Mouse (Mus musculus): ENCODE measurements around the gene Asf1b. TPM values are rescaled to one million over a fixed set of nuclear protein-coding genes. Genes with fewer than 3 reads are reported as not detected.
"Not testable (repeated sequence)": the region's sequence is repeated elsewhere in the genome, so short reads cannot be mapped to it uniquely, and the experiment has no call there.

The Asf1b gene
- polyA plus RNA-seq, 1 experiment from 2014 or later = 80.8 TPM

DNA sequence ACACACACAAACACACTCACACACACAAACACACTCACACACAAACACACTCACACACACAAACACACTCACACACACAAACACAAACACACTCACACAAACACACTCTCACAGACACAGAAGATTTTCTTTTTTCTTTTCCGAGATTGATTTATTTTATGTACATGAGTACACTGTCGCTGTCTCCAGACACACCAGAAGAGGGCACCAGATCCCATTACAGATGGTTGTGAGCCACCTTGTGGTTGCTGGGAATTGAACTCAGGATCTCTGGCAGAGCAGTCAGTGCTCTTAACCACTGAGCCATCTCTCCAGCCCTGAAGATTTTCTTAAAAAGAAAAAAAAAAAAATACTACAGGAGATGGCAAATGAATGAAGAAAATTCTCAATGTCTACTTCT is 27.9 kb downstream of the Asf1b start:
- not testable (repeated sequence) for H3K9me3 ChIP-seq; DNase-seq (ENCODE audit: low spot score); H3K27ac ChIP-seq; H3K4me3 ChIP-seq; H3K27me3 ChIP-seq (ENCODE audit: insufficient read depth, poor library complexity, severe bottlenecking)
- WGBS = 93% methylated on average over 2 of the region's 2 CpGs
- peaks cover 92% of the 10 kb centered on the region for H3K36me3 ChIP-seq
- peaks cover 26% of the 10 kb centered on the region for H3K4me1 ChIP-seq

DNA sequence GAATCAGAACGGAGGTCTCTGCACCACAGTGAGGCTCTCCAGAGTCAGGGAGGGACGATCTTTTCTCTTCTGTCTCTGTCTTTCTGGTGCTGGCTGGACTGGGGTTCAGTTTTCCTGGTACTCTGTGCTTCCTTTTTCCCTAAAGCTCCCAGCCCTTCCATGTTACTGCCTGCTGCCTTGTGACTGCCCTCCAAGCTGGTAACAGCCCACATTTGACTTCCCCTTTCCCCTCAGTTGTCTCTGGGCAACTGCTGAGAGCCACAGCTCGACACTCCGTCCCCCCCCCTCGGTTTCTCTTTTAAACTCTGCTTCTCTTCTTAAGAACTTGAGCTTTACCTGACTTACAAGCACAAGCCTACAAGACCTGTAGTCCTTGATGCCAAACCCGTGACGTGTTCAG is 33.9 kb downstream of the Asf1b start:
- Histone ChIP-seq H3K9me3 (no peaks in the 10 kb centered on the region), H3K27me3 (ENCODE audit: insufficient read depth, poor library complexity, severe bottlenecking) (no peaks in the 10 kb centered on the region), H3K36me3 (peaks cover 93% of the 10 kb centered on the region), H3K4me3 (no peak overlapping the region), H3K4me1 (no peaks in the 10 kb centered on the region), H3K27ac (no peak overlapping the region)
- no peak for DNase-seq (ENCODE audit: low spot score)
- WGBS = 88% methylated on average over 7 of the region's 7 CpGs

DNA sequence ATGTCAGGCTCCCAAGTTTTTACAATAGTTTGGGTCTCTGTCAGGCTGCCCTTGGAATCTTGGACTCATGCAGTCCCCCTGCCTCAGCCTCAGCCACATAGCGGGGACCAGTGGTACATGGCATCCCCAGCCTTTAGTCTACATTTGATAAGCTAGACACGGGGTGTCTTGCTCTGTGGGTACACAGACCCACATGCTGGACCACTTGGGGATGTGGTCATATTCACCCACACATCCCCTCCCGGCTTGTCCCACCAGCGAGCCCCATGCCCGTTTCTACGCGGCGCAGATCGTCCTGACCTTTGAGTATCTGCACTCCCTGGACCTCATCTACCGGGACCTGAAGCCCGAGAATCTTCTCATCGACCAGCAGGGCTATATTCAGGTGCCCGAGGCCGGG is 34.9 kb downstream of the Asf1b start:
- no peak for DNase-seq (ENCODE audit: low spot score)
- H3K27me3 ChIP-seq (ENCODE audit: insufficient read depth, poor library complexity, severe bottlenecking) = no peaks in the 10 kb centered on the region
- H3K4me1 ChIP-seq = no peaks in the 10 kb centered on the region
- H3K4me3 ChIP-seq = no peak overlapping the region
- H3K9me3 ChIP-seq = no peaks in the 10 kb centered on the region
- WGBS = 93% methylated on average over 14 of the region's 14 CpGs
- H3K27ac ChIP-seq = no peak overlapping the region
- H3K36me3 ChIP-seq = peaks cover 93% of the 10 kb centered on the region

DNA sequence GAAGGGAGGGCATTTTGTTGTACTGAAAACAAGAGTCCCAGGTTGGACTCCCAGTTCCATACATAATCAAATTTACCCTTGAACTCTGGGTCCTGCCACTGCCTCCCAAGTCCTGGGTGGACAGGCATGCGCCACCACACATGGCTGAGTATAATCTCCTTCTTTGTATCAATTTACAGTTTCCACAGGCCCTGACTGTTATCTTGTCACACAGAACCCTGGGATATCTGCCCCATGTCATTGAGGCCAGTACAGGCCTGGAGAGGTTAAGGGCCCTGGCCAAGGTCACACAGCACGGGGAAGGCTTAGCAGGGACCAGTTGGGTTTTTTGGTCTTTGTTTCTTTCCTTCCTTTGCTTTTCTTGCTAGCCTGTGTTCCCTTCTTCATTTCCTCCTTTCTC is 37.2 kb downstream of the Asf1b start:
- peaks cover 77% of the 10 kb centered on the region for H3K36me3 ChIP-seq
- 60% methylated on average over 2 of the region's 2 CpGs for WGBS
- H3K27ac ChIP-seq = no peak overlapping the region

DNA sequence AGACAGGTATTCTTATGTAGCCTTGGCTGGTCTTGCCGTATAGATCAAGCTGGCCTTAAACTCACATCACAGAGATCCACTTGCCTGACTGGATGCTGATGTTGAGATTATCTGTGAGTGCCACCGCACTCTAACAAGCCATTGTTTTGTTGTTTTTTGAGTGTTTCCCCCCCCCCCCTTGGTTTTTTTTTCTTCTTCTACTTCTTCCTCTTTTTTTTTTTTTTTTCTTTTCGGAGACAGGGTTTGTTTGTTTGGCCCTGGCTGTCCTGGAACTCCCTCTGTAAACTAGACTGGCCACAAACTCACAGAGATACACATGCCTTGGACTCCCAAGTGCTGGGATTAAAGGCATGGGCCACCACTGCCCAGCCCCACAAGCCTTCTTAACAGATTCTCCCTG is 38.7 kb downstream of the Asf1b start:
- DNase-seq (ENCODE audit: low spot score) = no peak
- Histone ChIP-seq H3K9me3 (no peaks in the 10 kb centered on the region), H3K27me3 (ENCODE audit: insufficient read depth, poor library complexity, severe bottlenecking) (no peaks in the 10 kb centered on the region; the same call in 1 of the 2 replicates), H3K4me1 (peaks cover 17% of the 10 kb centered on the region), H3K4me3 (no peak overlapping the region), H3K27ac (no peak overlapping the region), H3K36me3 (peaks cover 63% of the 10 kb centered on the region)
- WGBS = 68% methylated on average over 3 of the region's 3 CpGs

More for the DNA sequence above, 37.2 kb downstream of the Asf1b start:
- peaks cover 9% of the 10 kb centered on the region for H3K4me1 ChIP-seq
- no peak for DNase-seq (ENCODE audit: low spot score)
- no peak overlapping the region for H3K4me3 ChIP-seq
- no peaks in the 10 kb centered on the region for H3K27me3 ChIP-seq (ENCODE audit: insufficient read depth, poor library complexity, severe bottlenecking)
- no peaks in the 10 kb centered on the region for H3K9me3 ChIP-seq

DNA sequence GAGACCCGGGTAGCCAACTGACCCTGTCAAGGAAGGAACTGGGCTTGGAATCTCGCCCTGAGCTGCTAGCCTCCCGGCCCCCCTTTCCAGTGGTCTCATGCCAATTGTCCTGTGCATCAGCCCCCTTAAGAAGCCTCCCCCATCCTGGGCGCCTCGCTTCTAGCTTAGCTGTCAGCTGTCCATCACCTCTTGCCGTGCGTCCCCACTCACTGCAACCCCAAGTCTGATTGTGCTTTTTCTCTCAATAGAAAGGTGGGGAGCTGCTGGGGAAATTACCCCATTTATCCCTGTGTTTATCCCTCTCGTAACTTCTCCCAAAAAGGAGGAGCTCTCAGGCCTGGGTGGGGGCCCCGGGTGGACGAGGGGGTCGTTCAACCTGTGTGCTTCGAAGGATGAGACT is 40.7 kb downstream of the Asf1b start:
- peak overlapping the region; percentile 95; the same call in 1 of the 2 replicates for H3K27ac ChIP-seq
- no peak for DNase-seq (ENCODE audit: low spot score)
- peaks cover 19% of the 10 kb centered on the region for H3K27me3 ChIP-seq (ENCODE audit: insufficient read depth, poor library complexity, severe bottlenecking)
- H3K36me3 ChIP-seq = peaks cover 63% of the 10 kb centered on the region
- peak overlapping the region; percentile 82 for H3K4me3 ChIP-seq
- no peaks in the 10 kb centered on the region for H3K9me3 ChIP-seq
- 17% methylated on average over 12 of the region's 12 CpGs for WGBS
- H3K4me1 ChIP-seq = peaks cover 27% of the 10 kb centered on the region

DNA sequence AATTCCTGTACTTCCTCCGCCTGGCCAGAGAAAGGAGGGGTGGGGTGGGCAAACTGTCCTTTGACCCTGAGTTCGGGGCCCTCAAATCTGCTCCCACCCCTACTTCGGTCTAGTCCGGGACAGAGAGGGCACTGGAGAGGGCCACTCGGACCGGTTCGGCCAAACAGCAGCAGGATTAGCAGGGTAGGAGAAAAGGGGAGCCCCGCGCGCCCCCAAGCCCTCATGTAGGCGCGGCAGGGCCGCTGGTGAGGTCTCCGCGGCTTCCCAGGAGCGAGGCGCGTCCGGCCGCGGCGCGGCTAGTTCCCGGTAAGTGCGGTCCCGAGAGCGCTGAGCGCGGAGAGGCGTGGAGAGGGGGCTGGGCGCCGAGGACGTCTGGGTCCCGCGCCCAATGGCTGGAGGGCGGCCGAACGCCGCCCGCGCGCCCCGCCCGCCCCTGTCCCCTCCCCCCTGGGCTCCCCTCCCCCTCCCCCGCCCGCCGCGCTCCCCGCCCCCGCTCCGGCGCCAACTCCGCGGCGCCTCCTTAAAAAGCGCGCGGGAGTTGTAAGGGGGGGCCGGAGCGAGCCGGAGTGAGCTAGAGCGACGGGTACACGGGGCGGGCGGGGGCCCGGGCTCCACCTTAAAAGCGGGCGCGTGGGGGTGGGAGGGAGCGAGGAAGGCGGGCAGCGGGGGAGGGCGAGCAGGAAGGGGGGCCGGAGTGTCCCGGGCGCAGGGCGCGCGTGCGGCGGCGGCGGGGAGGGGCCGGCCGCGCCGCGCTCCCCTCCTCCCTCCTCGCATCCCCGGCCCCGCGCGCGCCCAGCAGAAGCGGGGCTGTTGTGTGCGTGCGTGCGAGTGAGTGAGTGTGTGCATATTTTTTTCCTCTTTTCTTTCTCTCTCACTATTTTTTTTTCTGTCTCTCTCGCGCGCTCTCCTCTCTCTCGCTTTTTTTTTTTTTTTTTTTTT is 41.5 kb downstream of the Asf1b start:
- under 1% methylated on average over 50 of the region's 103 CpGs for WGBS
- H3K27ac ChIP-seq = peak overlapping the region; percentile 95

DNA sequence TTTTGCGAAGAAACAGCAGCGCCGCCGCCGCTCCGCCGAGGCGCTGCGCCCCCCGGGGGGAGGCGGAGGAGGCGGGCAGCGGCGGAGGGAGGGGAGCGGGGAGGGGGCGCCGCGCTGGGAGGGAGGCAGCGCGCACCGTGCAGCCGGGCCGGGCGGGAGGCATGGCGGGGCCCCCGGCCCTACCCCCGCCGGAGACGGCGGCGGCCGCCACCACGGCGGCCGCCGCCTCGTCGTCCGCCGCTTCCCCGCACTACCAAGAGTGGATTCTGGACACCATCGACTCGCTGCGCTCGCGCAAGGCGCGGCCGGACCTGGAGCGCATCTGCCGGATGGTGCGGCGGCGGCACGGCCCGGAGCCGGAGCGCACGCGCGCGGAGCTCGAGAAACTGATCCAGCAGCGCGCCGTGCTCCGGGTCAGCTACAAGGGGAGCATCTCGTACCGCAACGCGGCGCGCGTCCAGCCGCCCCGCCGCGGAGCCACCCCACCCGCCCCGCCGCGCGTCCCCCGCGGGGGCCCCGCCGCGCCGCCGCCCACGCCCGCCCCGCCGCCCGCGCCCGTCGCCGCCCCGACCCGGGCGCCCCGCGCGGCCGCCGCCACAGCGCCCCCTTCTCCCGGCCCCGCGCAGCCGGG is 42.3 kb downstream of the Asf1b start, which contains the start of gene Samd1:
Samd1 (plus strand) TSS at position 162 of the 631 bp plus-strand sequence.
- no peak for DNase-seq (ENCODE audit: low spot score)
- H3K27ac ChIP-seq = peak within 1 kb of the TSS; percentile 95
- H3K9me3 ChIP-seq = no peaks in the 10 kb centered on the region
- peaks cover 34% of the 10 kb centered on the region for H3K4me1 ChIP-seq
- WGBS = 10% methylated on average over 107 of the region's 112 CpGs
- peaks cover 56% of the 10 kb centered on the region for H3K36me3 ChIP-seq
- H3K4me3 ChIP-seq = peak within 1 kb of the TSS; percentile 82
- H3K27me3 ChIP-seq (ENCODE audit: insufficient read depth, poor library complexity, severe bottlenecking) = peaks cover 35% of the 10 kb centered on the region

More for the DNA sequence above, 41.5 kb downstream of the Asf1b start:
- peaks cover 27% of the 10 kb centered on the region for H3K27me3 ChIP-seq (ENCODE audit: insufficient read depth, poor library complexity, severe bottlenecking)
- H3K9me3 ChIP-seq = no peaks in the 10 kb centered on the region
- peak; percentile 94 for DNase-seq (ENCODE audit: low spot score)
- H3K4me3 ChIP-seq = peak overlapping the region; percentile 82
- H3K4me1 ChIP-seq = peaks cover 34% of the 10 kb centered on the region
- H3K36me3 ChIP-seq = peaks cover 63% of the 10 kb centered on the region

DNA sequence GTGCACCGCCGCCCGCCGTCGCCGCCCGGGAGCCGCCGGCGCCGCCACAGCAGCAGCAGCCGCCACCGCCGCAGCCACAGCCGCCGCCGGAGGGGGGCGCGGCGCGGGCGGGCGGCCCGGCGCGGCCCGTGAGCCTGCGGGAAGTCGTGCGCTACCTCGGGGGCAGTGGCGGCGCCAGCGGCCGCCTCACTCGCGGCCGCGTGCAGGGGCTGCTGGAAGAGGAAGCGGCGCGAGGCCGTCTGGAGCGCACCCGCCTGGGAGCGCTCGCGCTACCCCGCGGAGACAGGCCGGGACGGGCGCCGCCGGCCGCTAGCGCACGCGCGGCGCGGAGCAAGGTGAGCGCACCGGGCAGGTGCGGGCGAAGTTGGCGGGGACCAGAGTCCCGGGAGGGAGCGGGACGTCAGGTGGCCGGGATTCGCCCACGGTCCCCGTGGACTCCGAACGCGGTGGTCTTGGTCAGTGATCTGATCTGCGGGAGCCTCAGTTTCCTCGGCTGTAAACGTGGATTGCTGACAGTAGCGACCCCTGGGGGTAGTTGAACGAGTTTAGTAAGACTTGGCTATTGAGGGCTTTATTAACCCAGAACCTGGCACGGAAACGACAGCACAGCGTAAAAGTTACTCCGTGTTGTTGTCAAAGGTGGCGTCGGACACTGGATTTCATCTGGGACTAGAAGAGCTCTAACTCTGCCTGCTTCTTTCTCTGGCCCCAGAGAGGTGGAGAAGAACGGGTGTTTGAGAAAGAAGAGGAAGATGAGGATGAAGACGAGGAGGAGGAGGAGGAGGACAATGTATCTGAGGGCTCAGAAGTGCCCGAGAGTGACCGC is 43.1 kb downstream of the Asf1b start:
- 10% methylated on average over 92 of the region's 92 CpGs for WGBS

DNA sequence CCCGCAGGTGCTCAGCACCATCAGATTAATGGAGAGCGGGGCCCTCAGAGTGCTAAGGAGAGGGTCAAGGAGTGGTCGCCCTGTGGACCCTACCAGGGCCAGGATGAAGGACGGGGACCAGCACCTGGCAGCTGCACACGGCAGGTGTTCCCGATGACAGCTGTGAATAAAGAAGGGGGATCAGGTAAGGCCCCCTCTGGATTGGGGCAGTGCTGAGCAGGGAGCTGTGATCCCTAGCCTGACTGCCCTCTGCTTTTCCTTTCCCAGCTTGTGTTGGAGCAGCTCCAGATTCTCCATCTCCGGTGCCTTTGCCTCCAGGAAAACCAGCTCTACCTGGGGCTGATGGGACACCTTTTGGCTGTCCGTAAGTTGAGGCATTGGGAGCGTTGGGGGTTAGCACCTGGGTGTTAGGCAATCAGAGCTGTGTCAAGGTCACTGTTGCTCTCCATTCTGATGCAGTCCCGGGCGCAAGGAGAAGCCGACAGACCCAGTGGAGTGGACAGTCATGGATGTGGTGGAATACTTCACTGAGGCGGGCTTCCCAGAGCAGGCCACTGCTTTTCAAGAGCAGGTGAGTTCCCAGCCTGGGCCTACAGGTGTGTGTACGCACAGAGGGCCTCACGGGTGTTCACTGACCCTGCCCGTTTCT is 43.9 kb downstream of the Asf1b start:
- Histone ChIP-seq H3K36me3 (peaks cover 52% of the 10 kb centered on the region), H3K4me3 (peak overlapping the region; percentile 82), H3K4me1 (peaks cover 44% of the 10 kb centered on the region), H3K27me3 (ENCODE audit: insufficient read depth, poor library complexity, severe bottlenecking) (peaks cover 43% of the 10 kb centered on the region), H3K9me3 (no peaks in the 10 kb centered on the region), H3K27ac (no peak overlapping the region)
- 69% methylated on average over 16 of the region's 16 CpGs for WGBS
- no peak for DNase-seq (ENCODE audit: low spot score)

More for the DNA sequence above, 43.1 kb downstream of the Asf1b start:
- Histone ChIP-seq H3K4me3 (peak overlapping the region; percentile 82), H3K27ac (peak overlapping the region; percentile 85), H3K27me3 (ENCODE audit: insufficient read depth, poor library complexity, severe bottlenecking) (peaks cover 43% of the 10 kb centered on the region), H3K36me3 (peaks cover 58% of the 10 kb centered on the region), H3K9me3 (no peaks in the 10 kb centered on the region), H3K4me1 (peaks cover 38% of the 10 kb centered on the region)
- DNase-seq (ENCODE audit: low spot score) = no peak

DNA sequence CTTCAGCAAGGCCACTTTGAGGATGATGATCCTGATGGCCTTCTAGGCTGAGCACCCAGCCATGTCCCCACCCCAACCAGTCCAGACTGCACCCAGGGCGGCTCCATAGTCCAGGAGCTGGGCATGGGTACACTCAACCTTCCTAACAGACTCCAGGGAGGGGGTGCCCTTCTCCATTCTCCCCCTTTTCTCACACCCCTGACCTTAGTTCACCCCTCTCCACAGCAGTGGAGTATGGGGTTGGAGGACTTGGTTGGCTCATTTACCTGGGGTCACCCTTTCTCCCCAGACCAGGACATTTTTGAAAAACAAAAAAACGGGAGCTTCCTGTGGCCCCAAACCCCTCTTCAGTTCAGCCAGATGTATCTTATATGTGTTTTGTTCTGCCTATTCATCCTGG is 44.5 kb downstream of the Asf1b start:
- peaks cover 43% of the 10 kb centered on the region for H3K27me3 ChIP-seq (ENCODE audit: insufficient read depth, poor library complexity, severe bottlenecking)
- 92% methylated on average over 2 of the region's 2 CpGs for WGBS
- peaks cover 48% of the 10 kb centered on the region for H3K4me1 ChIP-seq
- H3K9me3 ChIP-seq = no peaks in the 10 kb centered on the region
- DNase-seq (ENCODE audit: low spot score) = no peak
- no peak overlapping the region for H3K27ac ChIP-seq
- H3K36me3 ChIP-seq = peaks cover 45% of the 10 kb centered on the region
- H3K4me3 ChIP-seq = peak overlapping the region; percentile 82; the same call in 1 of the 2 replicates
